Mouse (Mus musculus) cerebellum, adult 2 months (tissue): ENCODE measurements at regions not wholly inside any gene's neighbourhood (a gene's known extent, or its start where the extent isn't known, plus 50 kb on each side); places are given as distances from the start of the nearest gene placed in this dataset.

ENCODE experiments used
- CTCF ChIP-seq: fragments of 200-500 bp; IDR thresholded peaks from 2 replicates; pipeline ENCODE4 v1.5.1; 2011; ENCODE audit warnings: low read depth, mild to moderate bottlenecking, control low read depth, low read length, moderate library complexity, borderline replicate concordance; ENCODE audit not compliant: insufficient read depth
- POLR2A ChIP-seq: fragments of 200-500 bp; IDR thresholded peaks from 2 replicates; pipeline ENCODE4 v1.6.1; 2011; ENCODE audit warnings: low read length, control low read depth, borderline replicate concordance; ENCODE audit not compliant: insufficient read depth

GRCm38 (mm10) chr16:30820234-30820633 is 220.7 kb downstream of the Fam43a start:
- TF ChIP-seq CTCF: no peak
- TF ChIP-seq POLR2A: no peak
